Mouse (Mus musculus) adrenal gland, adult 18-20 months (tissue): Measurements from ENCODE around the gene Hnrnpa3. TPM values are rescaled to one million over a fixed set of nuclear protein-coding genes. Genes with fewer than 3 reads are reported as not detected.
"Not testable (repeated sequence)": the region's sequence is repeated elsewhere in the genome, so short reads cannot be mapped to it uniquely, and the experiment has no call there.

ENCODE experiments used
- DNase-seq, 2 experiments: peaks; one replicate each; pipeline ENCODE4 v3.0.0; 2021 to 2022; ENCODE audit warnings: low spot score in 2 of 2
- total RNA-seq, 2 experiments: library from RNA; stranded (reverse); gene quantifications; 1 replicate in 1 of 2; 2 replicates in 1 of 2; pipeline ENCODE4 v1.2.3; 2021

Gene Hnrnpa3
- total RNA-seq, 2 experiments from 2014 or later: 323 to 382 TPM

- no peak for DNase-seq
Measured at GRCm38 (mm10) chr2:75671337-75671660, 12.2 kb downstream of the Hnrnpa3 start.

- no peak for DNase-seq
Measured at GRCm38 (mm10) chr2:75672561-75672960, 13.5 kb downstream of the Hnrnpa3 start.

- no peak for DNase-seq
Measured at GRCm38 (mm10) chr2:75676567-75676966, 17.5 kb downstream of the Hnrnpa3 start.

GRCm38 (mm10) chr2:75679947-75680346 lies 20.9 kb downstream of the Hnrnpa3 start:
- DNase-seq: no peak

- no peak for DNase-seq
Measured at GRCm38 (mm10) chr2:75681439-75681838, 22.4 kb downstream of the Hnrnpa3 start.

GRCm38 (mm10) chr2:75682978-75683709 lies 24.1 kb downstream of the Hnrnpa3 start:
- DNase-seq: no peak

- no peak for DNase-seq
Measured at GRCm38 (mm10) chr2:75684526-75684925, 25.5 kb downstream of the Hnrnpa3 start.

GRCm38 (mm10) chr2:75685458-75685861 lies 26.4 kb downstream of the Hnrnpa3 start:
- no peak for DNase-seq

GRCm38 (mm10) chr2:75687040-75687749 lies 28.1 kb downstream of the Hnrnpa3 start:
- no peak for DNase-seq

GRCm38 (mm10) chr2:75688901-75689300 lies 29.8 kb downstream of the Hnrnpa3 start:
- no peak for DNase-seq

- DNase-seq: no peak
Measured at GRCm38 (mm10) chr2:75689482-75690158, 30.6 kb downstream of the Hnrnpa3 start.

GRCm38 (mm10) chr2:75690656-75691055 lies 31.6 kb downstream of the Hnrnpa3 start:
- DNase-seq: no peak

- DNase-seq: no peak
Measured at GRCm38 (mm10) chr2:75691316-75691715, 32.3 kb downstream of the Hnrnpa3 start.

- no peak for DNase-seq
Measured at GRCm38 (mm10) chr2:75692369-75692768, 33.3 kb downstream of the Hnrnpa3 start.

- DNase-seq: not testable (repeated sequence)
Measured at GRCm38 (mm10) chr2:75694926-75695325, 35.9 kb downstream of the Hnrnpa3 start.

GRCm38 (mm10) chr2:75695676-75696350 lies 36.8 kb downstream of the Hnrnpa3 start:
- DNase-seq: no peak

- DNase-seq: no peak
Measured at GRCm38 (mm10) chr2:75696371-75696770, 37.3 kb downstream of the Hnrnpa3 start.

- DNase-seq: no peak
Measured at GRCm38 (mm10) chr2:75697222-75697621, 38.2 kb downstream of the Hnrnpa3 start.

GRCm38 (mm10) chr2:75698007-75698406 lies 38.9 kb downstream of the Hnrnpa3 start:
- DNase-seq: no peak

GRCm38 (mm10) chr2:75698874-75699273 lies 39.8 kb downstream of the Hnrnpa3 start:
- no peak for DNase-seq

- no peak for DNase-seq
Measured at GRCm38 (mm10) chr2:75700543-75700942, 41.5 kb downstream of the Hnrnpa3 start.

- DNase-seq: no peak
Measured at GRCm38 (mm10) chr2:75701207-75701606, 42.1 kb downstream of the Hnrnpa3 start.
